Mouse (Mus musculus) gastrocnemius, postnatal 36 days (tissue): ENCODE measurements around the gene Lrrc40. TPM values are rescaled to one million over a fixed set of nuclear protein-coding genes. Genes with fewer than 3 reads are reported as not detected.
A peak's percentile ranks its signal among the peaks of the same experiment; 100 is the strongest.

Source experiments
- DNase-seq, 2 experiments: peaks; one replicate each; pipeline ENCODE4 v3.0.0; 2022
- intact Hi-C: fragments of 180-260 bp; cut with DNase I; formaldehyde crosslinking; loops from one replicate; pipeline ENCODE4 v1.15.1; 2025
- long read RNA-seq, 2 experiments: library from polyadenylated mRNA; stranded (forward); transcript quantifications; one replicate each; pipeline ENCODE4 v2.0.0; 2021
- total RNA-seq, 2 experiments: library from RNA; stranded (reverse); gene quantifications; 2 replicates each; pipeline ENCODE4 v1.2.3; 2021

Lrrc40 gene
- total RNA-seq = 1 to 10 TPM; 7.1 to 9.5 TPM
- long read RNA-seq, experiment 1, full-length matches to known transcripts = 7 of 12 reads
- long read RNA-seq, experiment 1, partial matches to known transcripts = 0 of 12 reads
- long read RNA-seq, experiment 1, other reads (novel, unspliced or antisense) = 5 of 12 reads
- long read RNA-seq, experiment 2, full-length matches to known transcripts = 7 of 15 reads
- long read RNA-seq, experiment 2, partial matches to known transcripts = 2 of 15 reads
- long read RNA-seq, experiment 2, other reads (novel, unspliced or antisense) = 6 of 15 reads

GRCm38 (mm10) chr3:158036329-158036988 is at the start of gene Lrrc40, which contains the start of gene Srsf11:
Lrrc40 (plus strand) TSS chr3:158036662.
Srsf11 (minus strand) TSS chr3:158036639.
- peak; percentile 88 to 89 for DNase-seq
- intact Hi-C loops = loop anchor here (2.0 to 10.0 kb wide), 2 partner anchors 90 to 502 kb away; partner anchors contain the start of genes Ankrd13c and Zranb2

GRCm38 (mm10) chr3:157993322-157993721 is 43.1 kb upstream of the Lrrc40 start:
- DNase-seq = no peak
- intact Hi-C loops = no loop called here

GRCm38 (mm10) chr3:157995726-157996125 is 40.7 kb upstream of the Lrrc40 start:
- intact Hi-C loops = no loop called here
- no peak for DNase-seq

- intact Hi-C loops = no loop called here
- DNase-seq = no peak
Observed at GRCm38 (mm10) chr3:157998742-157999369, 37.6 kb upstream of the Lrrc40 start.

GRCm38 (mm10) chr3:158008647-158009046 is 27.8 kb upstream of the Lrrc40 start:
- intact Hi-C loops = no loop called here
- DNase-seq = no peak

GRCm38 (mm10) chr3:158009762-158010320 is 26.6 kb upstream of the Lrrc40 start:
- DNase-seq = no peak
- intact Hi-C loops = no loop called here

GRCm38 (mm10) chr3:158031371-158031925 is 5.0 kb upstream of the Lrrc40 start:
- peak; percentile 80 to 84 for DNase-seq
- intact Hi-C loops = loop anchor here (10.0 kb wide), 1 partner anchor 497 kb away; the partner anchor contains the start of gene Zranb2

- no peak for DNase-seq
- intact Hi-C loops = loop anchor here (10.0 kb wide), 1 partner anchor 497 kb away; the partner anchor contains the start of gene Zranb2
Observed at GRCm38 (mm10) chr3:158032106-158032505, 4.4 kb upstream of the Lrrc40 start.

- intact Hi-C loops = loop anchor here (2.0 to 10.0 kb wide), 2 partner anchors 89 to 501 kb away; partner anchors contain the start of genes Ankrd13c and Zranb2
- DNase-seq = no peak
Observed at GRCm38 (mm10) chr3:158035866-158036265, 596 bp upstream of the Lrrc40 start.

GRCm38 (mm10) chr3:158038106-158038505 is 1.6 kb downstream of the Lrrc40 start:
- intact Hi-C loops = loop anchor here (10.0 kb wide), 1 partner anchor 503 kb away; the partner anchor contains the start of gene Zranb2
- DNase-seq = no peak

- DNase-seq = no peak
- intact Hi-C loops = no loop called here
Observed at GRCm38 (mm10) chr3:158040755-158041154, 4.3 kb downstream of the Lrrc40 start.

- DNase-seq = no peak
- intact Hi-C loops = no loop called here
Observed at GRCm38 (mm10) chr3:158049508-158049907, 13.0 kb downstream of the Lrrc40 start.

GRCm38 (mm10) chr3:158060621-158061291 is 24.3 kb downstream of the Lrrc40 start:
- intact Hi-C loops = no loop called here
- DNase-seq = no peak

- intact Hi-C loops = no loop called here
- no peak for DNase-seq
Observed at GRCm38 (mm10) chr3:158061811-158062523, 25.5 kb downstream of the Lrrc40 start.

- intact Hi-C loops = no loop called here
- DNase-seq = no peak
Observed at GRCm38 (mm10) chr3:158065256-158065655, 28.8 kb downstream of the Lrrc40 start.

- no peak for DNase-seq
- intact Hi-C loops = no loop called here
Observed at GRCm38 (mm10) chr3:158067916-158068315, 31.5 kb downstream of the Lrrc40 start.

GRCm38 (mm10) chr3:158068613-158069263 is 32.3 kb downstream of the Lrrc40 start:
- intact Hi-C loops = no loop called here

GRCm38 (mm10) chr3:158075004-158075403 is 38.5 kb downstream of the Lrrc40 start:
- no peak for DNase-seq
- intact Hi-C loops = no loop called here

More at GRCm38 (mm10) chr3:158068613-158069263, 32.3 kb downstream of the Lrrc40 start:
- no peak for DNase-seq
